Mouse (Mus musculus): ENCODE results near the gene Smarcc1. TPM values are rescaled to one million over a fixed set of nuclear protein-coding genes. Genes with fewer than 3 reads are reported as not detected.
"Not testable (repeated sequence)": the region's sequence is repeated elsewhere in the genome, so short reads cannot be mapped to it uniquely, and the experiment has no call there.

Gene Smarcc1
- total and polyA plus RNA-seq, 3 experiments: 30.4 to 97.0 (median 41.3) TPM

DNA sequence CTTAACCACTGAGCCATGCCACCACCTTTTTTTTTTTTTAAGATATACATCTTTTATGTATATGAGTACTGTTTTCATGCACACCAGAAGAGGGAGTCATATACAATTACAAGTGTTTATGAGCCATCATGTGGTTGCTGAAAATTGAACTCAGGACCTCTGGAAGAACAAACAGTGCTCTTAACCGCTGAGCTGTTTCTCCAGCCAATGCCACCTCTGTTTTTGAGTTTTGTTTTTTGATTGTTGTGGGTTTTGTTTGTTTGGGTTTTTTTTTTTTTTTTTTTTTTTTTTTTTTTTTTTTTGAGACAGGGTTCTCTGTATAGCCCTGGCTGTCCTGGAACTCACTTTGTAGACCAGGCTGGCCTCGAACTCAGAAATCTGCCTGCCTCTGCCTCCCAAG, 43.0 kb downstream of the Smarcc1 start:
- H3K4me2 ChIP-seq (ENCODE audit: insufficient read depth, low read depth, poor library complexity, severe bottlenecking); H3K4me3 ChIP-seq (replicated peaks in 1 of 3; ENCODE audit: low read depth in 2 of 3, low read length in 2 of 3, poor library complexity in 1 of 3); DNase-seq (ENCODE audit: extremely low read depth); H3K9me3 ChIP-seq (replicated peaks; ENCODE audit: low read length); dilution Hi-C loops (cut with MboI; ENCODE audit: extremely low pct_ligation_motif_present, extremely low pct_unique_long_range_greater_than_20kb, low sequenced_read_pairs); H3K27ac ChIP-seq (ENCODE audit: insufficient read depth, low read depth); H3K27me3 ChIP-seq (replicated peaks); in situ Hi-C loops (cut with MboI; ENCODE audit: low pct_ligation_motif_present, low pct_unique_long_range_greater_than_20kb, low sequenced_read_pairs); H3K9ac ChIP-seq (ENCODE audit: insufficient read depth, low read depth): not testable (repeated sequence)
- 0 out of 2 replicates have a peak, but pooled peaks have one; percentile 27 for TF ChIP-seq ZNF384 (IDR thresholded peaks at IDR 0.05; ENCODE audit: low read depth, low read length)
- Histone ChIP-seq H3K4me1 (ENCODE audit: control insufficient read depth in 1 of 2, insufficient read depth in 2 of 2) (peaks cover 4 to 60% of the 10 kb centered on the region in 2 experiments), H3K79me2 (replicated peaks; ENCODE audit: control insufficient read depth, extremely low read depth, insufficient read depth, poor library complexity, severe bottlenecking) (peaks cover 14% of the 10 kb centered on the region), H3K36me3 (replicated peaks in 1 of 2; ENCODE audit: control insufficient read depth in 1 of 2, insufficient read depth in 1 of 2, low read length in 1 of 2) (peaks cover 46 to 78% of the 10 kb centered on the region in 2 experiments)

DNA sequence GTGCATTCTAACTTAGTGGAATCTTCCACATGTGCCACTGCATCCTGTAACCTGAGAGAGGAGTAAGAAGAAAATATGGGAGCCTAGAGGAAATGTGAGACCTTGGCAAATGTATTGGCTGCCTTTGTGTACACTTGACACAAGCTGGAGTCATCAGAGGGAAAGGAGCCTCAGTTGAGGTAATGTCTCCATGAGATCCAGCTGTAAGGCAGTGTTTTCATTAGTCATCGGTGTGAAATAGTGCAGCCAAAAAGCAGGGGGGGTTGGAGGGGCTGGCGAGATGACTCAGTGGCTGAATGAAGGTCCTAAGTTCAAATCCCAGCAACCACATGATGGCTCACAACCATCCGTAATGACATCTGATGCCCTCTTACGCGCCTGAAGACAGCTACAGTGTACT, 44.9 kb downstream of the Smarcc1 start:
- Histone ChIP-seq H3K4me1 (ENCODE audit: control insufficient read depth in 1 of 2, insufficient read depth in 2 of 2) (peaks cover 4 to 53% of the 10 kb centered on the region in 2 experiments), H3K4me2 (ENCODE audit: insufficient read depth, low read depth, poor library complexity, severe bottlenecking) (no peak overlapping the region), H3K27me3 (replicated peaks) (no peaks in the 10 kb centered on the region), H3K79me2 (replicated peaks; ENCODE audit: control insufficient read depth, extremely low read depth, insufficient read depth, poor library complexity, severe bottlenecking) (peaks cover 14% of the 10 kb centered on the region), H3K9me3 (replicated peaks; ENCODE audit: low read length) (no peaks in the 10 kb centered on the region), H3K9ac (ENCODE audit: insufficient read depth, low read depth) (no peak overlapping the region), H3K4me3 (replicated peaks in 1 of 3; ENCODE audit: low read depth in 2 of 3, low read length in 2 of 3, poor library complexity in 1 of 3) (no peak overlapping the region), H3K36me3 (replicated peaks in 1 of 2; ENCODE audit: control insufficient read depth in 1 of 2, insufficient read depth in 1 of 2, low read length in 1 of 2) (peaks cover 39 to 76% of the 10 kb centered on the region in 2 experiments), H3K27ac (ENCODE audit: insufficient read depth, low read depth) (no peak overlapping the region)
- dilution Hi-C loops (cut with MboI; ENCODE audit: extremely low pct_ligation_motif_present, extremely low pct_unique_long_range_greater_than_20kb, low sequenced_read_pairs) (no loop called here), in situ Hi-C loops (cut with MboI; ENCODE audit: low pct_ligation_motif_present, low pct_unique_long_range_greater_than_20kb, low sequenced_read_pairs) (no loop called here)
- TF ChIP-seq ZNF384 (IDR thresholded peaks at IDR 0.05; ENCODE audit: low read depth, low read length) (no peak), RCOR1 (conservative IDR thresholded peaks at IDR 0.05; ENCODE audit: low read depth, low read length) (no peak), GABPA (IDR thresholded peaks at IDR 0.05; ENCODE audit: insufficient replicate concordance, low read depth, low read length) (no peak), JUN (IDR thresholded peaks at IDR 0.05; ENCODE audit: insufficient read depth, low read depth, low read length) (no peak), ETS1 (conservative IDR thresholded peaks at IDR 0.05; ENCODE audit: low read depth, low read length) (no peak), MAFK (IDR thresholded peaks at IDR 0.05; ENCODE audit: insufficient replicate concordance, low read length) (no peak), ZKSCAN1 (IDR thresholded peaks at IDR 0.05; ENCODE audit: borderline replicate concordance, low read depth, low read length) (no peak), MAZ (IDR thresholded peaks at IDR 0.05; ENCODE audit: low read depth, low read length) (no peak), CHD1 (IDR thresholded peaks at IDR 0.05; ENCODE audit: low read depth, low read length) (no peak), CHD2 (IDR thresholded peaks at IDR 0.05; ENCODE audit: low read length) (no peak), TCF12 (IDR thresholded peaks at IDR 0.05; ENCODE audit: low read depth, low read length) (no peak), ZMIZ1 (IDR thresholded peaks at IDR 0.05; ENCODE audit: low read depth, low read length) (no peak), USF2 (conservative IDR thresholded peaks at IDR 0.05; ENCODE audit: low read depth, low read length) (no peak)
- DNase-seq (ENCODE audit: extremely low read depth): no peak

DNA sequence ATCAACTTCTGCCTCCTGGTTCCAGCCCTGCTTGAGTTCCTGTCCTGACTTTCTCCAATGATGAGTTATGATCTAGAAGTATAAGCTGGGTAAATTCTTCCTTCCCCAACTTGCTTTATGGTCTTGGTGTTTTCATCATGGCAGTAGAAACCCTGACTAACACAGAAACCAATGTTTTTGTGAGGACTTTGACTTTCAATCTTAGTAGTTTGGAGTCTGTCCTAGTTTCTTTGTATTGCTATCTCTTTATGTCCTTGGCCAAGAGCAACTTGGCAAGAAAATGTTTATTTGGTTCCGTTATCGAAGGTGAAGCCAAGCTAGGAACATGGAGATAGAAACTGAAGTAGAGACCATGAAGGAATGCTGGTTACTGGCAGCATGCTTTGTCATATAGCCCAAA, 45.6 kb downstream of the Smarcc1 start:
- no peak for DNase-seq (ENCODE audit: extremely low read depth)
- Histone ChIP-seq H3K4me1 (ENCODE audit: control insufficient read depth in 1 of 2, insufficient read depth in 2 of 2) (peaks cover 4 to 48% of the 10 kb centered on the region in 2 experiments), H3K4me3 (replicated peaks in 1 of 3; ENCODE audit: low read depth in 2 of 3, low read length in 2 of 3, poor library complexity in 1 of 3) (no peak overlapping the region), H3K9me3 (replicated peaks; ENCODE audit: low read length) (no peaks in the 10 kb centered on the region), H3K27ac (ENCODE audit: insufficient read depth, low read depth) (no peak overlapping the region), H3K36me3 (replicated peaks in 1 of 2; ENCODE audit: control insufficient read depth in 1 of 2, insufficient read depth in 1 of 2, low read length in 1 of 2) (peaks cover 40 to 76% of the 10 kb centered on the region in 2 experiments), H3K27me3 (replicated peaks) (no peaks in the 10 kb centered on the region), H3K9ac (ENCODE audit: insufficient read depth, low read depth) (no peak overlapping the region), H3K79me2 (replicated peaks; ENCODE audit: control insufficient read depth, extremely low read depth, insufficient read depth, poor library complexity, severe bottlenecking) (peaks cover 14% of the 10 kb centered on the region), H3K4me2 (ENCODE audit: insufficient read depth, low read depth, poor library complexity, severe bottlenecking) (no peak overlapping the region)
- dilution Hi-C loops (cut with MboI; ENCODE audit: extremely low pct_ligation_motif_present, extremely low pct_unique_long_range_greater_than_20kb, low sequenced_read_pairs) (no loop called here), in situ Hi-C loops (cut with MboI; ENCODE audit: low pct_ligation_motif_present, low pct_unique_long_range_greater_than_20kb, low sequenced_read_pairs) (no loop called here)
- TF ChIP-seq MAZ (IDR thresholded peaks at IDR 0.05; ENCODE audit: low read depth, low read length): no peak
- TF ChIP-seq CHD1 (IDR thresholded peaks at IDR 0.05; ENCODE audit: low read depth, low read length): no peak
- TF ChIP-seq ETS1 (conservative IDR thresholded peaks at IDR 0.05; ENCODE audit: low read depth, low read length): no peak
- TF ChIP-seq MYC (IDR thresholded peaks at IDR 0.05; ENCODE audit: low read depth, low read length): no peak
- no peak for TF ChIP-seq USF2 (conservative IDR thresholded peaks at IDR 0.05; ENCODE audit: low read depth, low read length)
- TF ChIP-seq MXI1 (IDR thresholded peaks at IDR 0.05; ENCODE audit: low read depth, low read length): no peak
- TF ChIP-seq JUN (IDR thresholded peaks at IDR 0.05; ENCODE audit: insufficient read depth, low read depth, low read length): no peak
- no peak for TF ChIP-seq ELF1 (IDR thresholded peaks at IDR 0.05; ENCODE audit: low read depth, low read length)
- no peak for TF ChIP-seq NELFE (IDR thresholded peaks at IDR 0.05; ENCODE audit: low read depth, low read length)
- no peak for TF ChIP-seq BHLHE40 (IDR thresholded peaks at IDR 0.05; ENCODE audit: low read depth, low read length)
- TF ChIP-seq SMC3 (IDR thresholded peaks at IDR 0.05; ENCODE audit: low read depth, low read length): no peak
- TF ChIP-seq JUND (conservative IDR thresholded peaks at IDR 0.05; ENCODE audit: low read depth, low read length): no peak
- TF ChIP-seq TCF12 (IDR thresholded peaks at IDR 0.05; ENCODE audit: low read depth, low read length): no peak
- no peak for TF ChIP-seq EP300 (IDR thresholded peaks at IDR 0.05; ENCODE audit: low read length)
- no peak for TF ChIP-seq IRF4 (IDR thresholded peaks at IDR 0.05; ENCODE audit: low read depth, low read length)
- no peak for TF ChIP-seq CTCF (conservative IDR thresholded peaks at IDR 0.05 in 1 of 2, IDR thresholded peaks at IDR 0.05 in 1 of 2; ENCODE audit: low read depth in 2 of 2, low read length in 2 of 2)
- no peak for TF ChIP-seq USF1 (IDR thresholded peaks at IDR 0.05; ENCODE audit: low read depth, low read length)
- no peak for TF ChIP-seq HCFC1 (IDR thresholded peaks at IDR 0.05; ENCODE audit: low read depth, low read length)
- no peak for TF ChIP-seq GABPA (IDR thresholded peaks at IDR 0.05; ENCODE audit: insufficient replicate concordance, low read depth, low read length)
